Mouse (Mus musculus) bone marrow, adult 2 months (tissue): Measurements from ENCODE around the gene Gm12355.

Experiments used
- CTCF ChIP-seq: fragments of 200-500 bp; IDR thresholded peaks from 2 replicates; pipeline ENCODE4 v1.5.1; 2011; ENCODE audit warnings: low read length, control low read depth; ENCODE audit not compliant: control insufficient read depth, insufficient read depth
- POLR2A ChIP-seq: fragments of 200-500 bp; IDR thresholded peaks from 2 replicates; pipeline ENCODE4 v1.6.1; 2011; ENCODE audit warnings: low read depth, mild to moderate bottlenecking, control low read depth, low read length, borderline replicate concordance; ENCODE audit not compliant: control insufficient read depth

GRCm38 (mm10) chr11:98584629-98585177 is 40.8 kb downstream of the Gm12355 start:
- TF ChIP-seq POLR2A, result no peak
- no peak for TF ChIP-seq CTCF
